Mouse (Mus musculus) heart, embryonic 10.5 days (tissue): ENCODE measurements around the gene Optc. TPM values are rescaled to one million over a fixed set of nuclear protein-coding genes. Genes with fewer than 3 reads are reported as not detected.

Source experiments
- DNase-seq: peaks from one replicate; pipeline ENCODE4 v3.0.0-alpha.2; 2017; ENCODE audit warnings: low spot score
- H3K27ac ChIP-seq: fragments of 300-500 bp; sonication (generic); 2 replicates; pipeline ENCODE4 v1.5.1; 2016; ENCODE audit warnings: mild to moderate bottlenecking
- H3K27me3 ChIP-seq: fragments of 300-500 bp; sonication (generic); 2 replicates; pipeline ENCODE4 v1.6.1; 2016; ENCODE audit warnings: mild to moderate bottlenecking; ENCODE audit not compliant: poor library complexity, insufficient read depth, severe bottlenecking
- H3K36me3 ChIP-seq: fragments of 300-500 bp; sonication (generic); 2 replicates; pipeline ENCODE4 v1.6.1; 2016; ENCODE audit warnings: mild to moderate bottlenecking, moderate library complexity
- H3K4me1 ChIP-seq: fragments of 300-500 bp; sonication (generic); 2 replicates; pipeline ENCODE4 v1.6.1; 2016; ENCODE audit warnings: mild to moderate bottlenecking
- H3K4me3 ChIP-seq: fragments of 300-500 bp; sonication (generic); 2 replicates; pipeline ENCODE4 v1.5.1; 2016; ENCODE audit warnings: mild to moderate bottlenecking, moderate library complexity
- H3K9me3 ChIP-seq: fragments of 300-500 bp; sonication (generic); 2 replicates; pipeline ENCODE4 v1.6.1; 2016; ENCODE audit warnings: mild to moderate bottlenecking, moderate library complexity
- WGBS: fragments of 180-500 bp; shearing (Covaris S2); methylation state at CpG from one replicate; pipeline ENCODE4 v1.1.7; 2016; 5-methylcytosine and 5-hydroxymethylcytosine counted together
- polyA plus RNA-seq: library from polyadenylated mRNA; unstranded; fragments of >200 nt; fragmentation: Nextera tagmentation; extraction: Ambion mirVana; gene quantifications from 2 replicates; pipeline ENCODE4 v1.2.1, GENCODE M21; 2016

Optc gene
- 0.16 and 0.69 TPM in 2 replicates for polyA plus RNA-seq

DNA sequence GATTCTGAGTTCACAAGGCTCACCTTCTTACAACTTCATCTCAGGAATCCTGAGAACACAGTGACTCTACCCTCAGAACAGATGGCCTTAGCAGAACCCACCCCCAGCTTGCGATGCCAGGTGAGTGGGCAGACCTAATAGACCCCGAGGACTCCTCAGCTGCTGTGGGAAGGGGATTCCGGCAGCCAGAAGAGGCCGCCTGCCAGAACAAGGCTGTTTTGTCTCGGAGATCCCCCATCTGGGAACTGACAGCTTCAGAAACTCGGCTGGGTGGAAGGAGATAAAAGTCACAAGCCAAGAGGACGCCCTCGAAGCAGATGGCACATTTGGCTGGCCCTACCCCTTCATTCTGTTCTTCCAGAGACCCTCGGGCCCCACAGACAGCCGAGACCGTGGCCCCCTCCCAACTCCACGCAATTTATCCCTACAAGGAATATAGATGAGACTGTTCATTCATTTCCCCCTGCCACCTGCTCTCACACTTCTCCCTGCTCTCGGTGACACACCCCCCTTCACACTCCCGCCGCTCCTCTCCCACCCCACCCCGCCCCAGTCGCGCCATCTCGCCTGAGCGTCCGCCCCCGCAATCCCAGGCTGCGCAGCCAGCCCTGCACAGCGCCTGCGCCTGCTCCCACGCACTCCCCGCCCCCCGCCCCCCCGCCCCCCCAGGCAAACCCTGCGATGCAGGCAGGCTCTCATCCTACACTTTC is at the start of gene Optc:
Gene Optc (minus strand): TSS at position 51 of the 710 bp plus-strand sequence.
- Histone ChIP-seq H3K36me3 (no peaks in the 10 kb centered on the region), H3K27ac (peak within 1 kb of the TSS; percentile 83), H3K4me1 (peaks cover 23% of the 10 kb centered on the region), H3K4me3 (peak within 1 kb of the TSS; percentile 66), H3K27me3 (peaks cover 76% of the 10 kb centered on the region), H3K9me3 (no peaks in the 10 kb centered on the region)
- 3% methylated on average over 30 of the region's 30 CpGs for WGBS
- no peak for DNase-seq

DNA sequence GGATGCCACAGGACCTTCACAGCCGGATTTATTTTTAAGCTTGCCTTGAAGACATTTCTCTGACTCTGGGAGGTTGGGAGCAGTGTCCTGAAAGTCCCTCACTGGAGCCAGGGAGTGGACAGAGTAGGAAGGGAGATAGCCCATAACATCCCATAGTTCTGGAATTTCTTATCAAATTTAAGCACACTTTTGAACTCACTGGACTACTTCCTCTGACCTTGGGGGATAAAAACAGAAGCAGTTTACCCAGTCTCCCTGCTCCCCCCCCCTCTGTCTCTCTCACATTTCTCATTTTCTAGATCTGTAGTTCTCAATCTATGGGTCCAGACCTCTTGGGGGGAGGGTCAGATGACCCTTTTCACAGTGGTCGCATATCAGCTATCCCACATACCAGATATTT is 46.2 kb upstream of the Optc start:
- DNase-seq, result no peak
- Histone ChIP-seq H3K36me3 (no peaks in the 10 kb centered on the region), H3K4me1 (peaks cover 34% of the 10 kb centered on the region), H3K4me3 (no peak overlapping the region), H3K9me3 (no peaks in the 10 kb centered on the region), H3K27me3 (peaks cover 3% of the 10 kb centered on the region; the same call in 1 of the 2 replicates), H3K27ac (peak overlapping the region; percentile 14)
- WGBS, result 37% methylated on average over 2 of the region's 2 CpGs

DNA sequence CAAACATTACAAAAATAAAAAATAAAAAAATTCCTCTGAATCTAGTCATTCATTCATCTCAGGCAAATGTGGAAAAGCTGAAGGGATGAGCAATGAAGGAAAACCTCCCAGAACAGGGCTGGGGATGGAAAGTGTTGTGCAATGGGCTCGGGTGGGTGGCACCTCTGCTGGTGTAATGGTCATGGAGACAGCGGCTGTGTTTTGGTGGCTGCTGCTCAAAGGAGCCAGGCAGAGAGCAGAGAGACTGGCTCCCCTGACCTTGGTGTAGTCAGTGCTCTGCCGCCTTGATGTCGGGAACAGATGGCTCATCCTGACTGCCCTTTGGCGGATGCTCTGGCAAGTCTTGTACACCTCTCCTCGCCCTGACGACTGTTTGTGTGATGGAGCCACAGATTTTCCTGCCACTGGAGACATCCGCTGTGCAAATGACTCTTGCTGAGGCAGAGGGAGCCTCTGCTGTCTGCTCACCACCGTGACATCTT is 45.5 kb upstream of the Optc start:
- Histone ChIP-seq H3K4me3 (no peak overlapping the region), H3K4me1 (peaks cover 34% of the 10 kb centered on the region), H3K27ac (peak overlapping the region; percentile 14), H3K36me3 (no peaks in the 10 kb centered on the region), H3K27me3 (peaks cover 3% of the 10 kb centered on the region; the same call in 1 of the 2 replicates), H3K9me3 (no peaks in the 10 kb centered on the region)
- 45% methylated on average over 9 of the region's 9 CpGs for WGBS
- no peak for DNase-seq

DNA sequence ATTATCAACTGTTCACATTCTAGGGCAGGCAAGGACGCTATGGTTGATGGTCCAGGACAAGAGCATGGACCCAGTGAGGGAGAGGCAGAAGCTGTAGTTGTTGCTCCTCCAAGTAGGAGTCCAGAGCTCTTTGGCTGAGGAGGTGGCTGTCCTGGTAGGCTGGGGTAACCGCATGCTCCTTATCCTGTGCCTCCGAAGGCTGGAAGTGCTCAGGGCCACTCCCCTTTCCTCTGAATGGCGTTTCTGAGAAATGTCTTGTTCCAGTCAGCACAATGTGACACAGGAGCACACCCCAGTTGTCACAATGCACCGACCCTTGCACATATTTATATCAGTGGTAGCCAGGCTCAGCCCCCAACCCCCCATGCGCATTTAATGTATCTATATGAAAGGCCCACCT is 43.8 kb upstream of the Optc start:
- Histone ChIP-seq H3K9me3 (no peaks in the 10 kb centered on the region), H3K27ac (peak overlapping the region; percentile 30), H3K4me3 (no peak overlapping the region), H3K4me1 (peaks cover 34% of the 10 kb centered on the region), H3K27me3 (0 out of 2 replicates have a peak, but pooled peaks cover 3% of the 10 kb centered on the region), H3K36me3 (no peaks in the 10 kb centered on the region)
- WGBS, result 44% methylated on average over 6 of the region's 6 CpGs
- DNase-seq, result peak; percentile 90

DNA sequence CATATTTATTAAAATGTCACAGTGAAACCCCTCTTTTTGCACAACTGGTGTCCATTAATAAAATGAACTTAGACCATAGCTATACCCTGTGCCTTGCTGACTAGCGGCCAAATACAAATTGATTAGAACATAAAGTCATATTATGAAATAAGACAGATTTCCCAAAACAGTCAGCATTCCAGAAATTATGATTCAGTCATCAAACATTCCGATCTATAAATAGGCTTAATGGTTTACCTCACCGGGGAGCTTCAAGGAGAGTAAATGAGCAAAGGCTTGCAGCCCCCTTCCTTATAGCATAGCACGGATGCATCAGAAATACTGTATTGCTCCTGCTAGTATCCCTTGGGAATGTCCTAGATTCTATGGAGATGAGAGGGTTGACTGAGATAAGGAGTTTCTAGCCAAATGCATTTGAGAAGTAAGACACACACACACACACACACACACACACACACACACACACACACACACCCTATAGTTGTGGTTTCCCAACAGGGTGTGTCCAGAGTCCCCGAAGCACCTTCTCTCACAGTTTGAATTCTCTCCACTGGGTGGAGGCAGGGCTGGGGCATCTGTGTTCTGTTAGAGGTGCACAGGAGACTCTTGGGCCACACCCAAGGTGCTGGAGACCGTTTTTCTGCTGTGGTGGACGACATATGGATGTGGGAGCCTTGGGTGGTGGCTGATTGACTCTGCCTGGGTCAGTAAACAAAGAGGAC is 42.4 kb upstream of the Optc start:
- Histone ChIP-seq H3K27me3 (0 out of 2 replicates have a peak, but pooled peaks cover 3% of the 10 kb centered on the region), H3K4me3 (no peak overlapping the region), H3K27ac (peak overlapping the region; percentile 32; the same call in 1 of the 2 replicates), H3K4me1 (peaks cover 34% of the 10 kb centered on the region), H3K9me3 (no peaks in the 10 kb centered on the region), H3K36me3 (no peaks in the 10 kb centered on the region)
- peak; percentile 86 for DNase-seq
- WGBS, result 67% methylated on average over 7 of the region's 7 CpGs

DNA sequence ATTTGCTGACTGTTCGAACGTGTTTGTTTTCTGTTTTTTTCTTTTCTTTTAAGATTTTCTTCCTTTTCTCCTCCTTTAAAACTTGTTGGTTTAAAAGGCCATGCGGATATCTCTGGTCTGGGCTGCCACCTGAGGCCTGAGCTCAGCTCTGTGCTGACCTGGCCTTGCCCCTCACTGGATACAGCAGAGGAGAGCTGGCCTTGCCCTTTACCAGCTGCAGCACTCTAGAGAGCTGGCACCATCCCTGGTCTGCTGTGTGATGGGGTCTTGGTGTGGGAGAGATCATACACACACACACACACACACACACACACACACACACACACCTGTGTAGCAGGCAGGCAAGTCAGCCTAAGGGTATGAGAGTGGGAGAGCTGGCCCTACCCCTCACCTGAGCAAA is 37.3 kb upstream of the Optc start:
- peaks cover 10% of the 10 kb centered on the region for H3K4me1 ChIP-seq
- WGBS, result 93% methylated on average over 3 of the region's 3 CpGs
- H3K27me3 ChIP-seq, result 0 out of 2 replicates have a peak, but pooled peaks cover 3% of the 10 kb centered on the region
- H3K4me3 ChIP-seq, result no peak overlapping the region
- no peaks in the 10 kb centered on the region for H3K9me3 ChIP-seq
- H3K36me3 ChIP-seq, result no peaks in the 10 kb centered on the region
- DNase-seq, result no peak
- H3K27ac ChIP-seq, result no peak overlapping the region

DNA sequence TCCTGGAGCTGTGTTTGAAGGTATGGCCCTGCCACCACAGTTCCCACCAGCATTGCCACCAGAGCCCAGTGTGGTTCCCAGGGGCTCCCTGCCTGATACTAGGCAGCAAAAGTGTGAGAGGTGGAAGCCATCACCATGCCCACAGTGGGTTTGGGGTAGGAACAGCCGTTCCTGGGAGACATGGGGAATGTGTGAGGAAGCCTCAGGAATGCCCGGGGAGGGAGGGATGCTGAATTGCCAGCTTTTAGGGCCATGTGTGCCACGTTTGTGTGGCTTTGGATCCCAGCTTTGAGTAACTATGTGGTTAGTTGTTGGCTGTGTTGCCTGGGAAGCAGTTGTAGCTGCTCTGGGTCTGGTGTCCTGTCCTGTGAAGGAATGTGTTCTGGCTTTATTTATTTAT is 34.1 kb upstream of the Optc start:
- H3K36me3 ChIP-seq, result no peaks in the 10 kb centered on the region
- WGBS, result 74% methylated on average over 3 of the region's 3 CpGs
- H3K9me3 ChIP-seq, result no peaks in the 10 kb centered on the region
- H3K4me1 ChIP-seq, result peaks cover 10% of the 10 kb centered on the region
- H3K4me3 ChIP-seq, result no peak overlapping the region
- no peak overlapping the region for H3K27ac ChIP-seq
- no peak for DNase-seq
- no peaks in the 10 kb centered on the region for H3K27me3 ChIP-seq

DNA sequence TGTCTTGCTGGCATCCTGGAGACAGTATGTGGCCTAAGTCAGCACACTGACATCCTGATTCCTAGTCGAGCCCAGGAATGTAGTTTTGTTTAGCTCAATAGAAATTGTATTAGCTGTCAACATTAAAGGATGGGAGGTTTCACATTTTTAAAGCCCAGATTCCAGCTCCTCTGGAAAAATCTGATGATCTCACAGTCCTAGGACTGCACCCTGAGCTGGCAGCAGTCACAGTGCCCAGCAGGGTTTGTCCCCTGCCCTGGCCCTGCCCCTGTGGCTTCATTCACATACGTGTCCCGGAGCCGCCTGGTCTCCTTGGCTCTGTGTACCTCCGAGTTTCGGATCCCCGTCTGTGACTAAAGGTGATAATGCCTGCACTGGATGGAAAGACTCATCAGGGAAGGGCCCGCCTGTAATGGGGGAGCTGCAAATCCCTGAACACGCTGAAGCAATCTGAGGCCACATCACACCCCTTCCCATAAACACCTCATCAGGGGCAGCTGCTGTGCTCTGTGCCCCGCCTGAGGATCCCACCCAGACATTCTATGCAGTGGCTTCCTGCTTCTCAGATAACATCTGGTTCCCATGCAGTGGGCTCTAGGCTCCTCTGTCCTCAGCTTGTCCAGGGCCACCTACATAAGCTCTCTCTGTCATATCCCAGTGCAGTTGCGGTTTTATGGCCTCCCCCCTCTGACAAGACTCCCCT is 33.5 kb upstream of the Optc start:
- Histone ChIP-seq H3K36me3 (no peaks in the 10 kb centered on the region), H3K27ac (no peak overlapping the region), H3K4me1 (peaks cover 10% of the 10 kb centered on the region), H3K4me3 (no peak overlapping the region), H3K27me3 (no peaks in the 10 kb centered on the region), H3K9me3 (no peaks in the 10 kb centered on the region)
- no peak for DNase-seq
- WGBS, result 52% methylated on average over 11 of the region's 11 CpGs

DNA sequence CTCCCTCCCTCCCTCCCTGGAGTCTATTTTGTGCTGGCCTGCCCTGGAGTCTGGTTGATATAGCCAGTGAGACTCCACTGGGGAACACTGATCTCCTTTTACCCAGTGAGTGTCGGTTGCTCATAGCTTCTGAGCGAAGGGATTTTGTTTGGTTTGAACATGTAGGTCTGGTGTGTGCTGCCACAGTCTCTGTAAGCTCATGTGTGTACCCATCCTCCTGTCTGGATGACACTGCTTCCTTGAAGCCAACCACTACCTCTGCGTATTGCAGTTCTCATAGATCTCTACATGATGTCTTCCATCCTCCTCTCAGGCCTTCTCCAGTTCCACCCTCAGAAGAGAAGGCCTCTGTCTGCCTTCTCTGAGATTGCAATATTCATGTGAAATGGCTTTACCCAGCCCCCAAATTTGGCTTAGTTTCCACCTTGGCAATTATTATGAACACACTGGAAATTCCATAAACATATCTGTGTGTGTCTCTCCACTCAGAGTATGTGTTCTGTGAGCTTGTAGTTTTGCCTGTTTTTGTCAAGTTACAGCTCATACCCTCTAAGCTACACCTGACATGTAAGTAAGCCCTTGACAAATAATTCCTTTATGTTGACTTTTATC is 32.8 kb upstream of the Optc start:
- Histone ChIP-seq H3K27ac (no peak overlapping the region), H3K4me1 (peaks cover 10% of the 10 kb centered on the region), H3K9me3 (no peaks in the 10 kb centered on the region), H3K27me3 (no peaks in the 10 kb centered on the region), H3K36me3 (no peaks in the 10 kb centered on the region), H3K4me3 (no peak overlapping the region)
- WGBS, result 89% methylated on average over 3 of the region's 3 CpGs
- no peak for DNase-seq

DNA sequence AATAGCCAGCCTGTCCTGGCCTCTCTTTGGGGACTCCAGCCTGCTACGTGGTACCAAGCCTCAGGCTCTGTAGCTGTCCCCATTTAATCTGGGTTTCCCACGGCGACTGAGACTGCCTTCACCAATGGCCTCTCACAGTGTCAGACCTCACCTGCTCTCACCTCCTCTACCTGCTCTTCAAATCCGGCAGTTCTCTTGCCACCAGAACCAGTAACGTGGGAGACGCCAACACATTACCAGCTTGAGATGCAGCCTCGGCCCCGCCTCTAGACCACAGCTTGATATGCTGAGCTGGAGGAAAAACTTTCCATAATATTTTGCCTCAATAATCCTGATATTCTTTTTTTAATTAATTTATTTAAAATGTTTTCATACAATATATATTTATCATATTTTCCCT is 31.9 kb upstream of the Optc start:
- no peak overlapping the region for H3K27ac ChIP-seq
- no peaks in the 10 kb centered on the region for H3K9me3 ChIP-seq
- H3K27me3 ChIP-seq, result no peaks in the 10 kb centered on the region
- no peak for DNase-seq
- no peak overlapping the region for H3K4me3 ChIP-seq
- 79% methylated on average over 8 of the region's 8 CpGs for WGBS
- peaks cover 10% of the 10 kb centered on the region for H3K4me1 ChIP-seq
- no peaks in the 10 kb centered on the region for H3K36me3 ChIP-seq

DNA sequence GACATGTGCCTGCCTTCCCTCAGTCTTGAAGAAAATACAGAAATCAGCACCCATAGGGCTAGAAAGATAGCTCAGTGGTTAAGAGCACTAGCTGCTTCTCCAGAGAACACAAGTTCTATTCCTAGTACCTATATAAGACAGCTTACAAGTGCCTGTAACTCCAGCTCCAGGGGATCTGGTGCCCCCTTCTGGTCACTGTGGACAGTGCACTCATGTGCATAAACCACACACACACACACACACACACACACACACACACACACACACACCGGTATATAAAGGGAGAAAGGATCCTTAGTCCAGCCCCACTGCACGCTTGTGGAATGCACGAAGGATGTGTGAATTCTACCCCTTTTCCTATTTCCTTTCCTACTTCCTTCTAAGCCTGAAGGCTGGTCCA is 28.4 kb upstream of the Optc start:
- Histone ChIP-seq H3K36me3 (no peaks in the 10 kb centered on the region), H3K4me1 (peaks cover 17% of the 10 kb centered on the region), H3K4me3 (no peak overlapping the region), H3K9me3 (no peaks in the 10 kb centered on the region), H3K27ac (no peak overlapping the region), H3K27me3 (no peaks in the 10 kb centered on the region)
- no peak for DNase-seq
- WGBS, result 93% methylated on average over 3 of the region's 3 CpGs

DNA sequence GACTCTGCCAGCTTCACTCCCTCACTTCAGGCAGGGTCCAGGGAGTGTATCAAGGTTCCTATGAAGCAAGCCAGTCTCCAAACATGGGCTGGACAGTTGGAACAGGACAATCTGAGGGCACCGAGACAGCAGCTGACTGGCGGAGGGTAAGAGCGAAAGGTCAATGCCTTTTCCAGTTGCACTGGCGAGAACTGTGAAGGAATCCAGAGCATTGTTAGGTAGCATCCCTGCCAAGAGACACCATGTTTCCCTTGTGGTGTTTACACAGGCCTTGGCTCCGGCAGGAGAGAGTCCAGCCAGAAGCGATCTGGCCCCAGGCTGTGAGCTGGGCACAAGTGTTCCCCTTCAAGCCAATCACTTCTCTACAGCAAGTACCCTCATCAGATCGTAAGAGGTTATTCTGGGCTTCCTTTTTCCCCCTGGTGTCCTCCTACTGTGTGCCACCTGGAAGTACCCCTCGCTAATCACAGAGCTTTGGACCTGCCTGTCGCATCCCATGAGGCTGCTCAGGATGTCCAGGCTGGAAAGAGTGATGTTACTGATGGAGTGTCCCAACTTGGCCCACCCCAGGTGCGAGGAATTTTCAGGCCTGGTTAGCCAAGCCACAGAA is 26.7 kb upstream of the Optc start:
- no peak for DNase-seq
- no peak overlapping the region for H3K27ac ChIP-seq
- H3K27me3 ChIP-seq, result no peaks in the 10 kb centered on the region
- no peaks in the 10 kb centered on the region for H3K36me3 ChIP-seq
- H3K4me1 ChIP-seq, result peaks cover 15% of the 10 kb centered on the region
- 74% methylated on average over 10 of the region's 10 CpGs for WGBS
- no peaks in the 10 kb centered on the region for H3K9me3 ChIP-seq
- no peak overlapping the region for H3K4me3 ChIP-seq
